Mouse (Mus musculus) small intestine, adult 2 months (tissue): ENCODE results near the gene Lrrc1.

Experiments
- CTCF ChIP-seq: fragments of 200-500 bp; IDR thresholded peaks from 2 replicates; pipeline ENCODE4 v1.5.1; 2012; ENCODE audit warnings: low read depth, mild to moderate bottlenecking, control low read depth, inconsistent platforms, low read length, moderate library complexity, mixed read lengths; ENCODE audit not compliant: insufficient replicate concordance, insufficient read length; ENCODE audit errors: extremely low read depth
- POLR2A ChIP-seq: fragments of 200-500 bp; IDR thresholded peaks from 2 replicates; pipeline ENCODE4 v1.6.1; 2012; ENCODE audit warnings: low read depth, mild to moderate bottlenecking, control low read depth, inconsistent platforms, low read length, moderate library complexity

DNA sequence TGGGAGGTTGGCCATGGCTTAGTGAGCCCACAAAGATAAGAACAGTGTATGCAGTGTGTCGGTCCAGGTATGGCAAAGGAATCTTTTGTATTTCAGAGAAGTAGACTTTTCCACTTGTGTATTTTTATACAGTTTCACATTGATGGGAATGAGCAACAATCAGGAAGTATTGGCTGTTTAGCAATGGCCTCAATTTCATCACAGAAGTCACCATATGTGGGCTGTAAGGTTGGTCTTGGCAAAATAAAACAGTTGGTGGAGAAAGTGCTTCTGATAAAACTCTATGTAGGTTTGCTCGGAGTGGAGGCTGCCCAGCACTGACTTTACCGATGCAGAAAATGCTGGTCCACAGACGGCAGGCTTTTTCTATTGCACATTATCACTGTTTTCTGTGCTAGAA lies 140.2 kb downstream of the Lrrc1 start:
- TF ChIP-seq POLR2A (no peak), CTCF (no peak)
